Mouse (Mus musculus) spleen, adult 18-20 months (tissue): ENCODE results near the gene Fbxl15.

Experiments used
- DNase-seq, 2 experiments: peaks; one replicate each; pipeline ENCODE4 v3.0.0; 2022; ENCODE audit warnings: mixed read lengths in 2 of 2

Fbxl15 gene

GRCm38 (mm10) chr19:46323716-46324115 is 4.3 kb upstream of the Fbxl15 start:
- DNase-seq, result no peak

- DNase-seq, result no peak
Measured at GRCm38 (mm10) chr19:46324366-46324765, 3.6 kb upstream of the Fbxl15 start.

DNA sequence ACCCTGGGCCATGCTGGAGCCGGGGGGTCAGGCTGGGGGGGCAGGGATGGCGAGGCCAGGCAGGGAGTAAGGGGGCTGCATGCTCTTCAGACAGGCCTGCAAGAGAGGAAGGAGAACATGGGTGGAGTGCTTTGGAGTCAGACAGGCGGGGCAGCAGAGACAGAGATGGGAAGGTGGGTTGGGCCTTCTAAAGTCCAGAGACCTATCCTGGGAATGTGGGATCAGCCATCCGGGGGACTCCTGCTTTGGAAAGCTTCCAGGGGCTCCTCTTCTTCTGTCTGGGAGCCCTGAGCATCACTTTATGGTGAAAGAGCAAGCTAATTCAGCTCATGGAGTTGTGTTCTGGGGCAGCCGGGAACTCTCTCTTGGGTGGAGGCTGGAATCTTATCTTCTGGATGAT is 3.1 kb upstream of the Fbxl15 start:
- no peak for DNase-seq

GRCm38 (mm10) chr19:46326019-46326755 is 1.8 kb upstream of the Fbxl15 start:
- no peak for DNase-seq

GRCm38 (mm10) chr19:46326756-46327305 is 1.2 kb upstream of the Fbxl15 start, which contains the start of gene Psd:
Gene Psd (minus strand): TSS chr19:46327156.
- no peak for DNase-seq

DNA sequence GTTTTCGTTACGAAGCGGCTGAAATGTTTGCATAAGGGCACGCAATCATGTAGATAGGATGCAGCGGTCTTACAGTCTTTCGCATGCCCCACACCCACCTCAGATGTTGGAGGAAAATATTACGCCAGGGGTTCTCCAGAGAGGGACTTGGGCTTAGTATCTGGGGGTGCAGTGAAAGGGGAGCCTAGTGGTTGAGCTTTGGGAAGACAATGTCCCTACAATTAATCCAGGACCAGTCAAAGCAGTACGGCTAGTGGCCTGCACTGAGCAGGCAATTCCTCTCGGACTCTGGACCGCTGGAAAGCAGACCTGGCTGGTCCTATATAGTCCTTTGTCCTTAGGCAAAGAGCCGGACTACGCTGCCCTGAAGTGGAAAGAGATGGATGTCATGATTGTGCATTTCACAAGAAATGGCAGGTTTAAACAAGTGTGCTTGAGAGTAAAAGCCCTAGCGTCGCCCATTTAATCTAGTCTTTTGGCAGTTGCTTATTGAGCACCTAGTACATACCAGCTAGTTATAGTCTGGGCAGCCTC is 386 bp upstream of the Fbxl15 start:
- DNase-seq, result no peak

DNA sequence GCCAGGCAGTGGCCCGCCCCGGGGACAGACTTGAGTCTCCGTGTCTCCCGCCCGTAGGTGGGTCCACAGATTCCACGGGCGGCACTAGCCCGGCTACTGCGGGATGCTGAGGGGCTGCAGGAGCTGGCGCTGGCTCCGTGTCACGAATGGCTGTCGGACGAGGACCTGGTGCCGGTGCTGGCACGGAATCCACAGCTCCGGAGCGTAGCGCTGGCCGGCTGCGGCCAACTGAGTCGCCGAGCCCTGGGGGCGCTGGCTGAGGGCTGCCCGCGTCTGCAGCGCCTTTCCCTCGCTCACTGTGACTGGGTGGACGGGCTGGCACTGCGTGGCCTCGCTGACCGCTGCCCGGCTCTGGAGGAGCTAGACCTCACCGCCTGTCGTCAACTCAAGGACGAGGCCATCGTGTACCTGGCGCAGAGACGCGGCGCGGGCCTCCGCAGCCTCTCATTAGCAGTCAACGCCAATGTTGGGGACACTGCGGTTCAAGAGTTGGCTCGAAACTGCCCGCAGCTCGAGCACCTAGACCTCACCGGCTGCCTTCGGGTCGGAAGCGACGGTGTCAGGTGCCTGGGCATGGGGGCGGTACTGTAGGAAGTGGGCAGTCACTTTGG is 1.2 kb downstream of the Fbxl15 start:
- DNase-seq, result no peak

- DNase-seq, result peak; percentile 73 to 83
Measured at GRCm38 (mm10) chr19:46329951-46330350, 2.0 kb downstream of the Fbxl15 start.

GRCm38 (mm10) chr19:46330696-46331095 is 2.7 kb downstream of the Fbxl15 start:
- no peak for DNase-seq

DNA sequence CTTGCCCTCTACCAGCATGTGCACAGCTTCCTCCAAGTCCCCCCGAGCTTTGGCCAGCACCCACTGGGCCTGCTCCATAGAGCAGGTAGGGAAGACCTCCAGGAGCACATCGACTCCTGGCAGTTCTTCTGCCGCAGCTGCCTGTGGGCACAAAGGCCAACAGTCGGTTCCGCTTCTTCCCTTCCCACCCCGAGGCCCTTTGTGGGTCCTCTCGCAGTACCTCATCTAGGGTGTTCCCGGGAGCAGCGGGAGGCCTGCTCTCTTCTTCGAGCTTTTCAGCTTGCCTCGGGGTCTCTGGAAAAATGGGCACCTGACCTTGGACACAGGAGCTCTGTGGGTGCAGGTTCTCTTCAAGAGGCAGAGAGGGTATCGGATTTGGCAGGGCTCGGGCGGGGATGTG is 3.3 kb downstream of the Fbxl15 start:
- no peak for DNase-seq

DNA sequence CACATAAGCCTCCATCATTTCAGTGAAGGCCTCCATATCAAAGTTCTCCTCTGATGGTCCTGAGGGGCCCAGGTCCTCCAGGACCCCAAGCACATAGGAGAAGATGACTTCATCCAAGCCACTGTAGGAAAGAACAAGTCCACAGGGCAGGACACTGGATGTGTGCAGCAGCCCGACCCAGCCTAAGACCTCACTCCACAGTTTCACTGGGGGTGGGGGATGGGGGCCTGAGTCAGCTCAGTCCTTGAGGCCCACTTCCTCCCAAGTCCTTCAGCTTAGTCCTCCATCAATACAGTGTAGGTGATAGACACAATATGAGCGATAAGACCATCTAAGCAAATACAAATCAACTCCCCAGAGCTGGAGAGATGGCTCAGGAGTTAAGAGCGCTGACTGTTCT is 4.0 kb downstream of the Fbxl15 start:
- no peak for DNase-seq

DNA sequence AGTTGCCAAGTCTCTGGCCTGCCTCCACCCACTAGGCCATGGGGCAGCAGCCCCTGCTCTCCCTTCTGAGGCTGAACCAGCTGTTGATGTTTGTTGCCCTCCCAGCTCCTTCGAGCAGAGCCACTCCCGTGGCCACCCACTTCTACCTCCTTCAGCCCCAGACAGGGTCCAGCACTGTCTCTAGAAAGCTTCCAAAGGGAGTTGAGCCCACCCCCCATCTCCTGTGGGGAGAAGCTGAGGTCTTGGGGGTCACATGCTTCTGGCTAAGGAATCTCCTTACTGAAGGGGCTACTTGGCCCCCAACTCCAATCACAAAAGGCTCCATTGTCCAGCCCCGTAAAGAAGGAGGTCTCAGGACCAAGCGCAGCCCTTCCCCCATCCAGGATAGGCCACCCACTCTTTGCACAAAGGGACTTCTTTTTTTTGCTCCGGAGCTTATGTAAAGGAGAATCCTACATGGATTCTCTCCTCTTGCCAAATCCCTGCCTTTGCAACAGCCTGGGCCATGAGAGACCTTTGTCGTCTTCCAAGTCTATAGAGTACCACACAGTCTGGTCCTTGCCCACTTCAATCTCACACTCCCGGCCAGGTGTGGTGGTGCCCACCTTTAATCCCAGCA is 4.8 kb downstream of the Fbxl15 start:
- no peak for DNase-seq

GRCm38 (mm10) chr19:46333906-46334305 is 5.9 kb downstream of the Fbxl15 start:
- DNase-seq, result no peak

DNA sequence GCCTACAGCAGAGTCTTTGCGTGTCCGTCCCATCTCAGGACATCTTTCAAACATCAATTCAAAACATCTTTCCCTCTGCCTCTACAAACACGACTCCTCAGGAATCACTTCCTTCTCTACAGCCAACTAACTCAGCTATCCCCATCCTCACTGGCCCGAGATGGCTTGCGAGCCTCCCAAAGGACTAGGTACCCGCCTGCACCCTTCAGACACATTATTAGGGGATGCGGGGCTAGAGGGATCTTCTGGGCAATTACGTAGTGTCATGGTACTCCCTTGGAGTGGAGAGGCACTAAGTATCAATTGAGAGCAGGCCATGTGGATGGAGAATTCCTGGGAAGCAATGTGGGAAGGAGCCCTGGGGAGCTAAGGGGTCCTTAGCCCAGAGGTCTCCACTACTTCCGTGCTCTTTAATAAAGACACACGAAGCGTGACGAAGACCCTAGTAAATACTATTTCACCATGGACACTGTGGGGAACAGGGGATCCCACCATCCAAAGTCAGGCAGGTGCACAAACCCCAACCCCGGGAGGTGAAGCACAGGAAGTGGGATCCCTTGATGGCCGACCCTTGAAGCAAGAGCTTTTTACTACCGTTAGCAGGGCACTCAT is 9.8 kb downstream of the Fbxl15 start:
- DNase-seq, result no peak

GRCm38 (mm10) chr19:46338331-46338936 is 10.4 kb downstream of the Fbxl15 start, which contains the start of gene Cuedc2:
Gene Cuedc2 (minus strand): TSS chr19:46338702.
- DNase-seq, result peak; percentile 89 to 97

- no peak for DNase-seq
Measured at GRCm38 (mm10) chr19:46338942-46339286, 10.9 kb downstream of the Fbxl15 start.

DNA sequence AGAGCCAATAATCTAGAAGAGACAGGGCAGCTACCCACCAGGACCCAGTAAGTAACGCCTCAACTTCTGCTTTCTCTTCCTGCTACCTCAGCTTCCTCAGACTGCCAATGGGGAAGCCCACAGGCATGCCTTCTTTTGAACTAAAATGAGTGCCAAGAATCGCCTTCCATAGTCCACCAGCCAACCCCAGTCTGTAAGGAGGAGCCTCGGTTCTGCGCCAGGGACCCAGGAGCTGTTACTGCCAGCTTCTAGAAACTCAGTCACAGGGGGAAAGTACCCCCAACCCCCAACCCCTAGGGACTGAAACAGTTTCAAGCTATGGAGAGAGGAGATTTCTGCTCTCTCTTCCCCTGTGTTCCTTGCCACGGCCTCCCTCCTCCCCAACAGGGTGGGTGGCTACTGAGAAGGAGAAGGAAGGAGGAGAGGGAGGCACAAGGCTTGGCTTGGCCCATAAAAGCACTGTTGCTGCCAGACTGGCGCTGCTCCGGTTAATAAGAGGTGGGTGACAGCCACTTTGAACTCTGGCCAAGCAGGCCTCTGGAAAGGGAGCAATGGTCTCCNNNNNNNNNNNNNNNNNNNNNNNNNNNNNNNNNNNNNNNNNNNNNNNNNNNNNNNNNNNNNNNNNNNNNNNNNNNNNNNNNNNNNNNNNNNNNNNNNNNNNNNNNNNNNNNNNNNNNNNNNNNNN is 11.4 kb downstream of the Fbxl15 start:
- DNase-seq, result peak; percentile 37 to 43

DNA sequence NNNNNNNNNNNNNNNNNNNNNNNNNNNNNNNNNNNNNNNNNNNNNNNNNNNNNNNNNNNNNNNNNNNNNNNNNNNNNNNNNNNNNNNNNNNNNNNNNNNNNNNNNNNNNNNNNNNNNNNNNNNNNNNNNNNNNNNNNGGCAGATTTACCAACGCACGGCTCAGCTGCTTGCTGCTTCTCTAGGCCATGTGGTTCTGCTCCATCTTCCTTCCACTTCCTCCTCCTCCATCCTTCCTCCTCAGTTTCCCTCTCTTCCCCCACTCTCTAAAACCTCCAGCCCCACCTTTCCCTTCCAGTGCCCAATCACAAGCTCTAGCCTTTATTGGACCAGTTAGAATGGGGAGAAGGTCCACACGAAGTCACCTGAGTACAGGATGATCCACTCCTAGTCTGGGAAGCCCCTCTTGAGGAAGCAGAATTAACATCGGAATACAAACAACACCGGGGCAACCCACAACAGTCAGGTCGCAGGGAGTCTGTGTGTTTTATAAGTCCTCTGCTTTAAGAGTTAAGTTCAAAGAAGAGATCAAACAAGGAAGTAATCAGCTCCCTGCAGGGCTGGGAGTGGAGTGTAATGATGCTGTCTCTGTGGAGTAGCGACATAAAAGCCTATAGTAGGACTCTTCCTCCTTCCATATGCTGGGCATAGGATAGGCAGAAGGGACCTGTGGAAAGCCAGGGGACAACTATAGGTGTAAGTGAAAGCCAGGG is 16.9 kb downstream of the Fbxl15 start:
- no peak for DNase-seq

GRCm38 (mm10) chr19:46347146-46347545 is 19.2 kb downstream of the Fbxl15 start:
- no peak for DNase-seq

DNA sequence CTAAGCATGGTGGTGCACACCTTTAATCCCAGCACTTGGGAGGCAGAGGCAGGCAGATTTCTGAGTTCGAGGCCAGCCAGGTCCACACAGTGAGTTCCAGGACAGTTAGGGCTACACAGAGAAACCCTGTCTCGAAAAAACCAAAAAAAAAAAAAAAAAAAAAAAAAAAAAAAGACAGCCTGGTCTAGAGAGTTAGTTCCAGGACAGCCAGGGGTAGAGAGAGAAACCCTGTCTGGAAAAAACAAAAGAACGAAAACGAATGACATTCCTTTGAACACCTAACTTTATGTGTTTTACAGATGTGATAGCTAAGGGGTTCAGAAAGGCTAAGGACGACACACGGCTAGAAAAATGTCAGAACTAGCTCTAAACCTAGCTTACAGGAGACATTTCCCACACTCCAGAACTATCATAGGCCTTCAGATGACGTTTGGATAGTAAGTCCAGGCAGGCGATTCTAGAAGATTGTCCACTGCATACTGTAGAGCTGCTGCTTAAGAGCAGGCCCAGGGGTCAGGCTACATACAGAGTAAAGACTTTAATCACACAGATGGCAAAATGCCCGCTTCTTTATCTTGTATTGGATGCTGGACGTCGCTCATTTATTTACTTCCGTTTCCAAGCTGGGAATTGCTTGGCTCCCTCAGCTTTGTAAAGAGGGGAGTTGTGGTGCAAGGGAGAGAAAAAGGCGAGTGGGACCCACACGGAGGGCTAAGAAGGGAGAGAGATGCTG is 20.1 kb downstream of the Fbxl15 start:
- no peak for DNase-seq
